Mouse (Mus musculus): ENCODE data around the gene Cntnap2.

GRCm38 (mm10) chr6:47281584-47281983 is 2222.4 kb downstream of the Cntnap2 start:
- no peak for TF ChIP-seq CTCF (IDR thresholded peaks at IDR 0.05; ENCODE audit: low read depth, low read length)
- TF ChIP-seq POLR2A (IDR thresholded peaks at IDR 0.05; ENCODE audit: extremely low read depth, insufficient read depth, low read length) = no peak

Data from liver, adult 2 months (tissue).